Mouse (Mus musculus) kidney, adult 2 months (tissue): ENCODE results near the gene Kif1b. TPM values are rescaled to one million over a fixed set of nuclear protein-coding genes. Genes with fewer than 3 reads are reported as not detected.
A peak's percentile ranks its signal among the peaks of the same experiment; 100 is the strongest.

Experiments used
- DNase-seq: peaks from one replicate; pipeline ENCODE4 v3.0.0; 2021
- H3K27ac ChIP-seq: fragments of 200-500 bp; 2 replicates; pipeline ENCODE4 v1.5.1; 2012; ENCODE audit warnings: low read depth, low read length, control low read depth, inconsistent platforms; ENCODE audit not compliant: insufficient read depth
- H3K27me3 ChIP-seq: fragments of 200-500 bp; replicated peaks from 2 replicates; pipeline ENCODE4 v1.6.1; 2012; ENCODE audit warnings: mild to moderate bottlenecking, moderate library complexity, low read length, inconsistent platforms; ENCODE audit not compliant: control insufficient read depth, insufficient read depth
- H3K36me3 ChIP-seq: fragments of 200-500 bp; 2 replicates; pipeline ENCODE4 v1.6.1; 2012; ENCODE audit warnings: mild to moderate bottlenecking, moderate library complexity, low read length, inconsistent platforms; ENCODE audit not compliant: control insufficient read depth, insufficient read depth
- H3K4me1 ChIP-seq: fragments of 200-500 bp; 2 replicates; pipeline ENCODE4 v1.6.1; 2011; ENCODE audit warnings: low read length; ENCODE audit not compliant: control insufficient read depth, insufficient read depth
- H3K4me3 ChIP-seq: fragments of 200-500 bp; 2 replicates; pipeline ENCODE4 v1.5.1; 2011; ENCODE audit warnings: mild to moderate bottlenecking, low read depth, low read length, control low read depth; ENCODE audit not compliant: insufficient read depth
- CTCF ChIP-seq: fragments of 200-500 bp; conservative IDR thresholded peaks from 2 replicates; pipeline ENCODE4 v1.5.1; 2011; ENCODE audit warnings: low read depth, mild to moderate bottlenecking, control low read depth, low read length, moderate library complexity, mixed read lengths; ENCODE audit not compliant: insufficient read depth, insufficient read length
- POLR2A ChIP-seq: fragments of 200-500 bp; IDR thresholded peaks from one replicate; pipeline ENCODE4 v1.6.1; 2011; ENCODE audit warnings: low read depth, low read length, control low read depth
- WGBS: fragments of 180-500 bp; shearing (Covaris S2); methylation state at CpG from one replicate; pipeline ENCODE4 v1.1.7; 2018; 5-methylcytosine and 5-hydroxymethylcytosine counted together
- polyA plus RNA-seq: library from polyadenylated mRNA; depleted of rRNA; stranded (reverse); fragments of >200 nt; gene quantifications from 2 replicates; pipeline ENCODE4 v1.2.3, GENCODE M21; 2012

The Kif1b gene
- polyA plus RNA-seq, 1 experiment, result 31.1 TPM

DNA sequence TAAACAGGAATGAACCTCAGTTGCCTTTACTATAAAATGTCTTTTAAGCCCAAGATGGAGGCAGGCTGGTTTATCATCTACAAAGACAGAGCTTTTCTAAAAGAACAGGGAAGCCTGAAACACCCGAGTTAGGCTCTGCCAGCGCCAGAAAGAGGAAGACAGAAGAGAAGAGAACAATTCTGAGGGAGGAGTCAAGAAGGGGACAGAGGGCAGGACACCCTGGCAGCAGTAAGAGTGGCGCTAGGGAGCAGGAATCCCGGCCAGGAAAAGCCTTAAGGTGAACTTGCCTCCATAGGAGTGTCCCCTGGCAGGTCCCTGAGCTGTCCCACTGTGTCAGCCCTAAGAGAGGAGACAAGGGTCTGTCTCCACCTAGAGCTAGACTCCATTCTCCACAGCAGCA is 163.9 kb downstream of the Kif1b start:
- peak; percentile 49 for DNase-seq
- no peak overlapping the region for H3K4me3 ChIP-seq
- H3K27me3 ChIP-seq, result no peaks in the 10 kb centered on the region
- TF ChIP-seq POLR2A (no peak), CTCF (no peak)
- 19% methylated on average over 4 of the region's 4 CpGs for WGBS
- no peaks in the 10 kb centered on the region for H3K36me3 ChIP-seq
- H3K4me1 ChIP-seq, result no peaks in the 10 kb centered on the region
- H3K27ac ChIP-seq, result no peak overlapping the region

DNA sequence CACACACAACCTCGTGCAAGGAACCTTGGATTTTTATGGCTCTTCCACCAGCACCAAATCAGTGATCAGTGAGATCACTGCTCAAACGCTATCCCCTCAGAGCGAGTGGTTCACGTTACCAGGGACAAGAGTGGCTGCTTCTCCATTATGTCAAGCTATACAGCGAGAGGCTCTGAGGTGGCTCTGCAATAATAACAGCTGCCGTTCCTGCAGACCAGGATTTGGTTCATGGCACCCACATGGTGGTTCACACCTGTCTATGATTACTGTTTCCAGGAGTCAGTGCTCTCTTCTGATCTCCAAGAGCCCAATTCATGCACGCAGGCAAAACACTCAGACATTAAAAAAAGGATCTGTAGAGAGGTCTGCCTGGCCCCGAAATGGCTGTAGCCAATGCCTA is 169.0 kb downstream of the Kif1b start:
- no peaks in the 10 kb centered on the region for H3K4me1 ChIP-seq
- H3K27me3 ChIP-seq, result no peaks in the 10 kb centered on the region
- no peaks in the 10 kb centered on the region for H3K36me3 ChIP-seq
- no peak overlapping the region for H3K4me3 ChIP-seq
- WGBS, result 67% methylated on average over 8 of the region's 8 CpGs
- no peak overlapping the region for H3K27ac ChIP-seq
- no peak for DNase-seq
- TF ChIP-seq POLR2A (no peak), CTCF (no peak)

DNA sequence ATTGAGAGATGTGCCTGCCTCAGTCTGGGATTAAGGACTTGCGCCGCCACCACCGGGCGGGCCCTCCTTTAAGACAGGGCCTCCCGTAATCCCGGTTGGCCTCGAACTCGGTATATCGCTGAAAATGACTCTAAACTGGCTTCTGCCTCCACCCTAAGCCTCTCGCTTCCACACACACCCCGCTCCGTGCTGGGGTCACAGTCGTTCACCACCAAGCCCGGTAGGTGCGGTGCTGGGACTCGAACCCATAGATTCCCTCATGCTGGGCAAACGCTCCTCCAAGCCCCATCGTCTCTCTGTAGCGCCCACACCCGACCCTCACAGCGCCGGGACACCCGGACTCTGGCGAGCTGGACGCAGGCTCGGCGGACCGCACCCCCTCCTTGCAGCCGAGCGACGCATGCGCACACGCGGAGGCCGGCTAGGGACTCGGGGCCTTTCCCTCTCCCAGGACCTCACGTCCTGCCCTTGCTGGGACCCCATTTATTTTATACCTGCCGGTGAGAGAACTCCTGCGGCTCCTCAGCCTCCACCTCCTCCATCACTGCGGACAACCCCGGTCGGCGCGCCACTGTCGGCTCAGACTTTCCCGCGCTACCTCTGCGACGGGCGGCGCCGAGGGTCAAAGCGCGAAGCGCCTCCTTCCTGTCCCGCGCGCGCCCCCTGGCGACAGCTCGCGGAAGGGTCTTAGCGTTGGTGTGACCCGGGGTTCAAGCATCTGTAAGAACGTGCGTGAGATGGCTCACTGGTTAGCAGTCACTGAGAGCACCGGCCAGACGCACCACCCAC is 170.3 kb downstream of the Kif1b start, which contains the start of gene Cenps:
Gene Cenps, minus strand, starts transcription at position 648 of the 789 bp plus-strand sequence.
- Histone ChIP-seq H3K36me3 (no peaks in the 10 kb centered on the region), H3K4me3 (peak within 1 kb of the TSS; percentile 77), H3K4me1 (no peaks in the 10 kb centered on the region), H3K27ac (no peak within 1 kb of the TSS), H3K27me3 (no peaks in the 10 kb centered on the region)
- 2% methylated on average over 68 of the region's 68 CpGs for WGBS
- TF ChIP-seq CTCF (peak; percentile 80), POLR2A (no peak)
- peak; percentile 92 for DNase-seq

DNA sequence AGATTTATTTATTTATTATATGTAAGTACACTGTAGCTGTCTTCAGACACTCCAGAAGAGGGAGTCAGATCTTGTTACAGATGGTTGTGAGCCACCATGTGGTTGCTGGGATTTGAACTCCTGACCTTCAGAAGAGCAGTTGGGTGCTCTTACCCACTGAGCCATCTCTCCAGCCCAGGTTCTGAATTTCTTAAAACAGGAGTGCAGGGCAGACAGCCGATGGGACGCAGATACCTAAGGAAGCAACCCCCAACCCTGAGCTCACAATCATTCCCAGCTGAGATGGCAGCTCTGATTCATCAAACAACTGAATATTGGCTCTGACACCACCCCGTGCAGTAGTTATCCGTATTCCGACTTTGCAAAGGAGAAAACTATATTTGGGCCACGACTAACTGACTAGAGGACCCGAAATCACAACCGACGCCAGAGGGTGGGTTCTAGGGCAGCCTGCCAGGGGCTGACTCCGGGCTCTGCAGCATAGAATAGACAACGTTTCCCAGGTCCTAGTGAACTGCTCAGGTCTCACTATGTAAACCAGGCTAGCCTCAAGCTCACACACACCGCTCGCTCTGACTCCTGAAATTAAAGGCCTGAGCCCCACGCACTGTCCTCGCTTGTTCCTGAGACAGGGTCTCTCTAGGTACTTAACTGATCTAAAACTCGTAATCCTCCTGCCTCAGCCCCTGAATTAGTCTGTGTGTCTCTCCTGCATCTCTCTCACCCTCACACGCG is 171.2 kb downstream of the Kif1b start:
- H3K36me3 ChIP-seq, result no peaks in the 10 kb centered on the region
- no peak overlapping the region for H3K4me3 ChIP-seq
- no peak overlapping the region for H3K27ac ChIP-seq
- no peak for DNase-seq
- H3K27me3 ChIP-seq, result no peaks in the 10 kb centered on the region
- TF ChIP-seq CTCF, result no peak
- TF ChIP-seq POLR2A, result no peak
- WGBS, result 75% methylated on average over 18 of the region's 18 CpGs
- no peaks in the 10 kb centered on the region for H3K4me1 ChIP-seq

DNA sequence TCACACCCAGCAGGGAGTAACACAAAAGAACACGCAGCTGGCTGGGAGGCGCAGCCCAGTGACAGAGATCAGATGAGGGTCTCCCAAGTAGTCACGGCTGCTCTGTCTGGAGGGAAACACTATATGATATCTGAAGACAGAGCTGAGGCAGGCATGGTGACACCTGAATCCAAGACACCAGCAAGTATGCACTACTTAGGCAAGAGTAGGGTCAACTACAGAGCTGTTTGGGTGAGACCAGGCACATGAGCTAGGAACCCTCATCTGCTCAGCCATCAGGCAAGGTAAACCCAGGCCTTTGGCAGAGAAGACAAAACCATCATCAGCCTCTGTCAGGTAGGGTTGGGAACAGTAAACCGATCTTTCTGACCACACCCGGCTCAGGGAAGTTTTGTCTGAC is 174.1 kb downstream of the Kif1b start:
- TF ChIP-seq CTCF, result no peak
- TF ChIP-seq POLR2A, result no peak
- 90% methylated on average over 5 of the region's 5 CpGs for WGBS
- Histone ChIP-seq H3K4me1 (no peaks in the 10 kb centered on the region), H3K27me3 (no peaks in the 10 kb centered on the region), H3K27ac (no peak overlapping the region), H3K4me3 (no peak overlapping the region), H3K36me3 (no peaks in the 10 kb centered on the region)
- DNase-seq, result no peak

DNA sequence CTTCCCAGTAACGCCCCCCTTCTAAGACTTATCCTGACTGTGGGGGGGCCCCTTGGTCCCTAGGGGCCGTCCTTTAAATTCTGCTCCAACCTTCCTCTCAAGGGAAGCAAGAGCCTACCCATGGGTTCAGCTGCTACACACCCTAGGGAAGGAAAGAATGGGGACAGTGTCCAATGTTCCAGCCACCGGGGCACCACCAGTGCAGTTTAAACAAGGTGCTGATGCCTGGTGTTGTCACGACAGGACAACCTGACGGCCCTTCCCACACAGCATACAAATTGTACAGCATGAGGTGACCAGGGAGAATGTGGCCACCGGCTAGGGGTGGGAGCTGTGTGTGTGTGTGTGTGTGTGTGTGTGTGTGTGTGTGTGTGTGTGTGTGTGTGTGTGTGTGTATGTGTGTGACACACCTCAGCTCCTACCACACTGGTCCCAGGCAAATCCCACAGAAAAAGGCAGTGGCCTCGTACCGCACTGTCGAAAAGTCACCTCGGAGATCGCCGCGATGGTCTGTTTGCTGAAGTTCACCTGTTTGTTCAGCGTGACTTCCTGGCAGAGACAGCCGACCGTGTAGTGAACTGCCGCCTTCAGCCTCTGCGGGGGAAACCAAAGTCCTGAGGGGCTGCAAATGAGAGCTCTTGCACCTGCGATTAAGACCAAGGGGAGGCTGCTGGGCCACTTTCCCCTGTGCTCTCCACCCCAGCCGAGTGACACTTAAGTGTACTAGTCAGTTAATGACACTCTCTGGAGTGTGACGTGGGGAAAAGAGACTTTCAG is 175.5 kb downstream of the Kif1b start:
- DNase-seq, result no peak
- H3K27me3 ChIP-seq, result no peaks in the 10 kb centered on the region
- H3K4me1 ChIP-seq, result no peaks in the 10 kb centered on the region
- no peak overlapping the region for H3K4me3 ChIP-seq
- no peak overlapping the region for H3K27ac ChIP-seq
- H3K36me3 ChIP-seq, result no peaks in the 10 kb centered on the region
- no peak for TF ChIP-seq CTCF
- TF ChIP-seq POLR2A, result no peak
- 62% methylated on average over 21 of the region's 21 CpGs for WGBS
